Mouse (Mus musculus) MEL (cell line): ENCODE results near the gene Cemip2. TPM values are rescaled to one million over a fixed set of nuclear protein-coding genes. Genes with fewer than 3 reads are reported as not detected.

Source experiments
- DNase-seq: peaks from one replicate; pipeline ENCODE4 v3.0.0; 2011; ENCODE audit warnings: low read depth, low spot score
- H3K27ac ChIP-seq: 2 replicates; pipeline ENCODE4 v1.5.1; 2012; ENCODE audit warnings: low read depth, mild to moderate bottlenecking, control low read depth, low read length, moderate library complexity; ENCODE audit not compliant: control insufficient read depth
- H3K27me3 ChIP-seq, 2 experiments: fragments of 150-350 bp in 1 of 2; sonication (generic) in 1 of 2; 2 replicates each; pipeline ENCODE4 v1.6.1; 2012; ENCODE audit warnings: low read length in 2 of 2, mild to moderate bottlenecking in 2 of 2, improper control_type of control experiment in 1 of 2, moderate library complexity in 1 of 2; ENCODE audit not compliant: insufficient read depth in 2 of 2, control insufficient read depth in 1 of 2
- H3K36me3 ChIP-seq, 2 experiments: 2 replicates each; pipeline ENCODE4 v1.6.1; 2012 to 2014; ENCODE audit warnings: low read length in 2 of 2, improper control_type of control experiment in 1 of 2, inconsistent platforms in 1 of 2, mild to moderate bottlenecking in 1 of 2; ENCODE audit not compliant: insufficient read depth in 2 of 2, control insufficient read depth in 1 of 2
- H3K4me1 ChIP-seq, 2 experiments: fragments of 150-350 bp in 1 of 2; sonication (generic) in 1 of 2; 2 replicates each; pipeline ENCODE4 v1.6.1; 2012; ENCODE audit warnings: low read length in 2 of 2, improper control_type of control experiment in 1 of 2, mild to moderate bottlenecking in 1 of 2; ENCODE audit not compliant: insufficient read depth in 2 of 2, control insufficient read depth in 1 of 2
- H3K4me3 ChIP-seq, 2 experiments: fragments of 150-350 bp in 1 of 2; sonication (generic) in 1 of 2; 2 replicates each; pipeline ENCODE4 v1.5.1; 2012; ENCODE audit warnings: low read depth in 2 of 2, low read length in 2 of 2, mild to moderate bottlenecking in 2 of 2, moderate library complexity in 2 of 2, control low read depth in 1 of 2, improper control_type of control experiment in 1 of 2; ENCODE audit not compliant: control insufficient read depth in 1 of 2, insufficient read depth in 1 of 2
- H3K79me2 ChIP-seq: 2 replicates; pipeline ENCODE4 v1.6.1; 2012; ENCODE audit warnings: mild to moderate bottlenecking, low read length, moderate library complexity; ENCODE audit not compliant: control insufficient read depth, poor library complexity, insufficient read depth
- H3K9ac ChIP-seq: 2 replicates; pipeline ENCODE4 v1.6.1; 2012; ENCODE audit warnings: low read depth, mild to moderate bottlenecking, control low read depth, low read length, moderate library complexity; ENCODE audit not compliant: control insufficient read depth, poor library complexity, severe bottlenecking
- H3K9me3 ChIP-seq: fragments of 150-350 bp; sonication (generic); replicated peaks from 2 replicates; pipeline ENCODE4 v1.6.1; 2012; ENCODE audit warnings: mild to moderate bottlenecking, low read length, improper control_type of control experiment, moderate library complexity; ENCODE audit not compliant: insufficient read depth
- EP300 ChIP-seq, 2 experiments: IDR thresholded peaks; 2 replicates each; pipeline ENCODE4 v1.6.1; 2011; ENCODE audit warnings: improper control_type of control experiment in 2 of 2, low read length in 2 of 2, low read depth in 1 of 2, mild to moderate bottlenecking in 1 of 2
- ETS1 ChIP-seq: IDR thresholded peaks from 2 replicates; pipeline ENCODE4 v1.6.1; 2012; ENCODE audit warnings: low read depth, mild to moderate bottlenecking, inconsistent platforms, low read length, improper control_type of control experiment, moderate library complexity
- GATA1 ChIP-seq: IDR thresholded peaks from 2 replicates; pipeline ENCODE4 v1.6.1; 2011; ENCODE audit warnings: low read depth, low read length, improper control_type of control experiment
- HCFC1 ChIP-seq: IDR thresholded peaks from 2 replicates; pipeline ENCODE4 v1.6.1; 2012; ENCODE audit warnings: low read depth, mild to moderate bottlenecking, inconsistent platforms, low read length, improper control_type of control experiment, moderate library complexity
- MAFK ChIP-seq: IDR thresholded peaks from 2 replicates; pipeline ENCODE4 v1.6.1; 2011; ENCODE audit warnings: low read depth, mild to moderate bottlenecking, low read length, improper control_type of control experiment, borderline replicate concordance
- MAX ChIP-seq: IDR thresholded peaks from 2 replicates; pipeline ENCODE4 v1.6.1; 2011; ENCODE audit warnings: low read length, improper control_type of control experiment
- MEF2A ChIP-seq: IDR thresholded peaks from 2 replicates; pipeline ENCODE4 v1.6.1; 2014; ENCODE audit warnings: low read depth, mild to moderate bottlenecking, inconsistent platforms, low read length, improper control_type of control experiment; ENCODE audit not compliant: poor library complexity, insufficient replicate concordance, severe bottlenecking; ENCODE audit errors: extremely low read depth
- MXI1 ChIP-seq: IDR thresholded peaks from 2 replicates; pipeline ENCODE4 v1.6.1; 2011; ENCODE audit warnings: mild to moderate bottlenecking, low read depth, low read length, improper control_type of control experiment
- UBTF ChIP-seq: IDR thresholded peaks from 2 replicates; pipeline ENCODE4 v1.6.1; 2012; ENCODE audit warnings: low read depth, mild to moderate bottlenecking, inconsistent platforms, low read length, improper control_type of control experiment, moderate library complexity, borderline replicate concordance; ENCODE audit not compliant: insufficient read depth
- USF1 ChIP-seq: IDR thresholded peaks from 2 replicates; pipeline ENCODE4 v1.6.1; 2014; ENCODE audit warnings: low read depth, mild to moderate bottlenecking, inconsistent platforms, low read length, improper control_type of control experiment, moderate library complexity
- ZKSCAN1 ChIP-seq: IDR thresholded peaks from 2 replicates; pipeline ENCODE4 v1.6.1; 2012; ENCODE audit warnings: low read depth, mild to moderate bottlenecking, inconsistent platforms, low read length, improper control_type of control experiment, moderate library complexity
- polyA plus RNA-seq, 2 experiments: library from polyadenylated mRNA; stranded (reverse) in 1 of 2; unstranded in 1 of 2; fragments of >175 nt in 1 of 2; fragments of >200 nt in 1 of 2; gene quantifications; 2 replicates each; pipeline versions ENCODE4 v1.2.1 to v1.2.4; 2012; ENCODE audit warnings: low replicate concordance in 2 of 2, low read depth in 1 of 2; ENCODE audit not compliant: insufficient read length in 2 of 2, insufficient read depth in 1 of 2, missing spikeins in 1 of 2
- total RNA-seq: library from RNA; depleted of rRNA; stranded (reverse); fragments of 300-350 nt; gene quantifications from 2 replicates; pipeline ENCODE4 v1.2.3, GENCODE M21; 2012

Gene Cemip2
- total and polyA plus RNA-seq, 3 experiments = 5.0 to 5.9 TPM; not detected in 1

- H3K9ac ChIP-seq = no peak overlapping the region
- H3K27me3 ChIP-seq = no peaks in the 10 kb centered on the region
- peaks cover 0 to 5% of the 10 kb centered on the region in 2 experiments; a peak in 1 of 4 replicates for H3K4me1 ChIP-seq
- H3K4me3 ChIP-seq = no peak overlapping the region
- no peak overlapping the region for H3K27ac ChIP-seq
- H3K79me2 ChIP-seq = peaks cover 3% of the 10 kb centered on the region
- no peak for DNase-seq
- no peaks in the 10 kb centered on the region for H3K9me3 ChIP-seq
- peaks cover 0 to 4% of the 10 kb centered on the region in 2 experiments; a peak in 1 of 4 replicates for H3K36me3 ChIP-seq
- TF ChIP-seq GATA1 = no peak
- TF ChIP-seq USF1 = no peak
- no peak for TF ChIP-seq HCFC1
- TF ChIP-seq MAFK = no peak
- TF ChIP-seq ETS1 = no peak
These were observed 3.8 kb downstream of the Cemip2 start for GRCm38 (mm10) chr19:21781787-21782432.

GRCm38 (mm10) chr19:21783717-21784116 lies 5.6 kb downstream of the Cemip2 start:
- no peak for TF ChIP-seq GATA1
- TF ChIP-seq ZKSCAN1 = no peak
- TF ChIP-seq EP300 (IDR thresholded peaks at IDR 0.05; ENCODE audit: low read depth in 1 of 2, low read length in 2 of 2) = no peak
- no peak for TF ChIP-seq UBTF
- no peak for TF ChIP-seq MXI1
- TF ChIP-seq, all 39 proteins: peak for 0
- Histone ChIP-seq H3K27me3 (no peaks in the 10 kb centered on the region), H3K4me1 (no peaks in the 10 kb centered on the region), H3K9ac (no peak overlapping the region), H3K9me3 (no peaks in the 10 kb centered on the region), H3K79me2 (peaks cover 2% of the 10 kb centered on the region), H3K4me3 (no peak overlapping the region), H3K36me3 (peaks cover 0 to 2% of the 10 kb centered on the region in 2 experiments; a peak in 1 of 4 replicates), H3K27ac (no peak overlapping the region)
- no peak for DNase-seq

- Histone ChIP-seq H3K4me3 (no peak overlapping the region), H3K9me3 (no peaks in the 10 kb centered on the region), H3K27me3 (no peaks in the 10 kb centered on the region)
- TF ChIP-seq MAX (no peak), MEF2A (no peak)
- TF ChIP-seq, all 39 proteins: peak for 0
- no peaks in the 10 kb centered on the region for H3K4me1 ChIP-seq
- H3K9ac ChIP-seq = no peak overlapping the region
- H3K79me2 ChIP-seq = no peaks in the 10 kb centered on the region; the same call in 1 of the 2 replicates
- DNase-seq = no peak
- H3K36me3 ChIP-seq = no peaks in the 10 kb centered on the region
- H3K27ac ChIP-seq = no peak overlapping the region
These were observed 6.4 kb downstream of the Cemip2 start for GRCm38 (mm10) chr19:21784331-21785131.
